Mouse (Mus musculus) neural tube, embryonic 14.5 days (tissue): ENCODE measurements at regions not wholly inside any gene's neighbourhood (a gene's known extent, or its start where the extent isn't known, plus 50 kb on each side); places are given as distances from the start of the nearest gene placed in this dataset.

Experiments used
- ATAC-seq: fragments of 200-750 bp; cut with Nextera tagmentation; 2 replicates; pipeline ENCODE4 v1.8.0; 2017; ENCODE audit warnings: low read depth, mild to moderate bottlenecking, moderate TSS enrichment, moderate library complexity
- H3K27ac ChIP-seq: fragments of 300-500 bp; sonication (generic); 2 replicates; pipeline ENCODE4 v1.5.1; 2014; ENCODE audit warnings: low read depth, mild to moderate bottlenecking, control low read depth, low read length, moderate library complexity, mixed read lengths
- H3K27me3 ChIP-seq: fragments of 300-500 bp; sonication (generic); 2 replicates; pipeline ENCODE4 v1.6.1; 2014; ENCODE audit warnings: low read length; ENCODE audit not compliant: control insufficient read depth, insufficient read depth
- H3K36me3 ChIP-seq: fragments of 300-500 bp; sonication (generic); 2 replicates; pipeline ENCODE4 v1.6.1; 2014; ENCODE audit warnings: low read length, mixed read lengths; ENCODE audit not compliant: control insufficient read depth, insufficient read depth
- H3K4me1 ChIP-seq: fragments of 300-500 bp; sonication (generic); 2 replicates; pipeline ENCODE4 v1.6.1; 2014; ENCODE audit warnings: low read length; ENCODE audit not compliant: control insufficient read depth, insufficient read depth
- H3K4me2 ChIP-seq: fragments of 300-500 bp; sonication (generic); 2 replicates; pipeline ENCODE4 v1.6.1; 2014; ENCODE audit warnings: mild to moderate bottlenecking, low read depth, low read length, control low read depth
- H3K4me3 ChIP-seq: fragments of 300-500 bp; sonication (generic); 2 replicates; pipeline ENCODE4 v1.5.1; 2014; ENCODE audit warnings: low read depth, low read length, control low read depth, mixed read lengths
- H3K9ac ChIP-seq: fragments of 300-500 bp; sonication (generic); replicated peaks from 2 replicates; pipeline ENCODE4 v1.6.1; 2014; ENCODE audit warnings: low read depth, mild to moderate bottlenecking, control low read depth, low read length, mixed read lengths
- H3K9me3 ChIP-seq: fragments of 300-500 bp; sonication (generic); 2 replicates; pipeline ENCODE4 v1.6.1; 2016; ENCODE audit warnings: low read length; ENCODE audit not compliant: control insufficient read depth
- WGBS: fragments of 180-500 bp; shearing (Covaris S2); extraction: QIAGEN DNeasy Blood & Tissue Kit; methylation state at CpG from one replicate; pipeline ENCODE4 v1.1.7; 2014; 5-methylcytosine and 5-hydroxymethylcytosine counted together

- H3K27ac ChIP-seq = no peak overlapping the region
- 91% methylated on average over 3 of the region's 3 CpGs for WGBS
- H3K4me3 ChIP-seq = no peak overlapping the region
- H3K27me3 ChIP-seq = no peaks in the 10 kb centered on the region
- no peak overlapping the region for H3K4me2 ChIP-seq
- H3K36me3 ChIP-seq = no peaks in the 10 kb centered on the region
- no peaks in the 10 kb centered on the region for H3K9me3 ChIP-seq
- no peaks in the 10 kb centered on the region for H3K4me1 ChIP-seq
- no peak overlapping the region for H3K9ac ChIP-seq
- no peak for ATAC-seq
These were observed 162.2 kb downstream of the Thbs2 start for GRCm38 (mm10) chr17:14531796-14532195.

GRCm38 (mm10) chr17:14527691-14528090, 166.3 kb downstream of the Thbs2 start:
- Histone ChIP-seq H3K4me3 (no peak overlapping the region), H3K4me2 (no peak overlapping the region), H3K9me3 (no peaks in the 10 kb centered on the region), H3K4me1 (no peaks in the 10 kb centered on the region), H3K27me3 (no peaks in the 10 kb centered on the region), H3K9ac (no peak overlapping the region), H3K36me3 (no peaks in the 10 kb centered on the region), H3K27ac (no peak overlapping the region)
- no peak for ATAC-seq
- WGBS = 96% methylated on average over 2 of the region's 2 CpGs

GRCm38 (mm10) chr17:14525255-14525654, 168.8 kb downstream of the Thbs2 start:
- 89% methylated on average over 7 of the region's 7 CpGs for WGBS
- H3K27ac ChIP-seq = no peak overlapping the region

GRCm38 (mm10) chr17:14524426-14525236, 169.4 kb downstream of the Thbs2 start:
- no peaks in the 10 kb centered on the region for H3K36me3 ChIP-seq
- H3K27me3 ChIP-seq = no peaks in the 10 kb centered on the region
- H3K4me1 ChIP-seq = no peaks in the 10 kb centered on the region
- ATAC-seq = peak; percentile 65
- H3K4me2 ChIP-seq = no peak overlapping the region
- no peaks in the 10 kb centered on the region for H3K9me3 ChIP-seq
- H3K27ac ChIP-seq = no peak overlapping the region
- H3K9ac ChIP-seq = no peak overlapping the region
- WGBS = 52% methylated on average over 13 of the region's 13 CpGs
- no peak overlapping the region for H3K4me3 ChIP-seq

More at GRCm38 (mm10) chr17:14525255-14525654, 168.8 kb downstream of the Thbs2 start:
- Histone ChIP-seq H3K4me3 (no peak overlapping the region), H3K9me3 (no peaks in the 10 kb centered on the region), H3K27me3 (no peaks in the 10 kb centered on the region), H3K4me1 (no peaks in the 10 kb centered on the region), H3K9ac (no peak overlapping the region), H3K4me2 (no peak overlapping the region), H3K36me3 (no peaks in the 10 kb centered on the region)
- no peak for ATAC-seq

GRCm38 (mm10) chr17:14522011-14522410, 172.0 kb downstream of the Thbs2 start:
- H3K4me2 ChIP-seq = no peak overlapping the region
- 74% methylated on average over 2 of the region's 2 CpGs for WGBS
- no peaks in the 10 kb centered on the region for H3K4me1 ChIP-seq
- no peaks in the 10 kb centered on the region for H3K27me3 ChIP-seq
- no peak overlapping the region for H3K9ac ChIP-seq
- no peaks in the 10 kb centered on the region for H3K36me3 ChIP-seq
- H3K9me3 ChIP-seq = no peaks in the 10 kb centered on the region
- no peak overlapping the region for H3K27ac ChIP-seq
- no peak for ATAC-seq
- H3K4me3 ChIP-seq = no peak overlapping the region

GRCm38 (mm10) chr17:14520565-14520964, 173.5 kb downstream of the Thbs2 start:
- H3K27ac ChIP-seq = no peak overlapping the region
- H3K9me3 ChIP-seq = no peaks in the 10 kb centered on the region
- no peaks in the 10 kb centered on the region for H3K36me3 ChIP-seq
- peak; percentile 35; the same call in 1 of the 2 replicates for ATAC-seq
- H3K27me3 ChIP-seq = no peaks in the 10 kb centered on the region
- no peak overlapping the region for H3K9ac ChIP-seq
- no peaks in the 10 kb centered on the region for H3K4me1 ChIP-seq
- no peak overlapping the region for H3K4me3 ChIP-seq
- H3K4me2 ChIP-seq = no peak overlapping the region
- 21% methylated on average over 5 of the region's 5 CpGs for WGBS

- Histone ChIP-seq H3K27ac (no peak overlapping the region), H3K4me1 (no peaks in the 10 kb centered on the region), H3K9ac (no peak overlapping the region), H3K36me3 (no peaks in the 10 kb centered on the region), H3K4me2 (no peak overlapping the region), H3K9me3 (no peaks in the 10 kb centered on the region), H3K27me3 (no peaks in the 10 kb centered on the region), H3K4me3 (no peak overlapping the region)
- ATAC-seq = no peak
- 93% methylated on average over 4 of the region's 4 CpGs for WGBS
These were observed 174.7 kb downstream of the Thbs2 start for GRCm38 (mm10) chr17:14519367-14519766.

- no peaks in the 10 kb centered on the region for H3K27me3 ChIP-seq
- H3K4me1 ChIP-seq = no peaks in the 10 kb centered on the region
- H3K36me3 ChIP-seq = no peaks in the 10 kb centered on the region
- WGBS = 82% methylated on average over 12 of the region's 12 CpGs
- ATAC-seq = no peak
- no peak overlapping the region for H3K4me3 ChIP-seq
- H3K4me2 ChIP-seq = no peak overlapping the region
- no peaks in the 10 kb centered on the region for H3K9me3 ChIP-seq
- H3K27ac ChIP-seq = no peak overlapping the region
- no peak overlapping the region for H3K9ac ChIP-seq
These were observed 175.8 kb downstream of the Thbs2 start for GRCm38 (mm10) chr17:14518216-14518615.

- ATAC-seq = peak; percentile 50
These were observed 176.7 kb downstream of the Thbs2 start for GRCm38 (mm10) chr17:14517368-14517767.

More at GRCm38 (mm10) chr17:14517368-14517767, 176.7 kb downstream of the Thbs2 start:
- H3K4me1 ChIP-seq = no peaks in the 10 kb centered on the region
- WGBS = 29% methylated on average over 5 of the region's 5 CpGs
- no peaks in the 10 kb centered on the region for H3K27me3 ChIP-seq
- H3K27ac ChIP-seq = no peak overlapping the region
- H3K36me3 ChIP-seq = no peaks in the 10 kb centered on the region
- H3K4me3 ChIP-seq = no peak overlapping the region
- no peak overlapping the region for H3K4me2 ChIP-seq
- H3K9ac ChIP-seq = no peak overlapping the region
- no peaks in the 10 kb centered on the region for H3K9me3 ChIP-seq
